Mouse (Mus musculus) gonadal fat pad, adult 2 months (tissue): ENCODE results near the gene Slamf8. TPM values are rescaled to one million over a fixed set of nuclear protein-coding genes. Genes with fewer than 3 reads are reported as not detected.

Source experiments
- DNase-seq: peaks from one replicate; pipeline ENCODE4 v3.0.0-alpha.2; 2012; ENCODE audit warnings: low read depth
- polyA plus RNA-seq: library from polyadenylated mRNA; depleted of rRNA; stranded (reverse); fragments of >200 nt; gene quantifications from 2 replicates; pipeline ENCODE4 v1.2.3, GENCODE M21; 2012; rRNA removed

The Slamf8 gene
- polyA plus RNA-seq, 1 experiment, result 2.4 TPM

- DNase-seq, result no peak
Measured at GRCm38 (mm10) chr1:172532551-172532950, 57.8 kb downstream of the Slamf8 start.

Other genes starting within 250 kb of the Slamf8 start
- gene Kcnj10, start 249.4 kb downstream of the Slamf8 start, polyA plus RNA-seq, result 0.18 and 0.19 TPM in 2 replicates
- 6.6 and 8.0 TPM in 2 replicates for gene Pigm, start 214.0 kb downstream of the Slamf8 start, polyA plus RNA-seq
- gene Slamf9, start 115.2 kb downstream of the Slamf8 start, polyA plus RNA-seq, result 14.2 and 18.2 TPM in 2 replicates
- 17.5 and 19.5 TPM in 2 replicates for gene Igsf9, start 108.8 kb downstream of the Slamf8 start, polyA plus RNA-seq
- 240 and 287 TPM in 2 replicates for gene Tagln2, start 90.5 kb downstream of the Slamf8 start, polyA plus RNA-seq
- gene Cfap45, start 69.8 kb downstream of the Slamf8 start, polyA plus RNA-seq, result 2.6 and 5.3 TPM in 2 replicates
- 0.79 and 0.92 TPM in 2 replicates for gene Vsig8, start 34.6 kb downstream of the Slamf8 start, polyA plus RNA-seq
- gene Fcrl6, start 12.0 kb upstream of the Slamf8 start, polyA plus RNA-seq, result 0.05 TPM in 1 of 2 replicates, not detected in the other
- 30.2 and 62.5 TPM in 2 replicates for gene Dusp23, start 42.4 kb upstream of the Slamf8 start, polyA plus RNA-seq
- gene Crp, start 107.5 kb upstream of the Slamf8 start, polyA plus RNA-seq, result 0.28 and 0.81 TPM in 2 replicates